Mouse (Mus musculus) lung, postnatal 4 days (tissue): ENCODE results near the gene Aprt.

Experiments used
- DNase-seq, 2 experiments: peaks; one replicate each; pipeline ENCODE4 v3.0.0; 2021

Aprt gene

DNA sequence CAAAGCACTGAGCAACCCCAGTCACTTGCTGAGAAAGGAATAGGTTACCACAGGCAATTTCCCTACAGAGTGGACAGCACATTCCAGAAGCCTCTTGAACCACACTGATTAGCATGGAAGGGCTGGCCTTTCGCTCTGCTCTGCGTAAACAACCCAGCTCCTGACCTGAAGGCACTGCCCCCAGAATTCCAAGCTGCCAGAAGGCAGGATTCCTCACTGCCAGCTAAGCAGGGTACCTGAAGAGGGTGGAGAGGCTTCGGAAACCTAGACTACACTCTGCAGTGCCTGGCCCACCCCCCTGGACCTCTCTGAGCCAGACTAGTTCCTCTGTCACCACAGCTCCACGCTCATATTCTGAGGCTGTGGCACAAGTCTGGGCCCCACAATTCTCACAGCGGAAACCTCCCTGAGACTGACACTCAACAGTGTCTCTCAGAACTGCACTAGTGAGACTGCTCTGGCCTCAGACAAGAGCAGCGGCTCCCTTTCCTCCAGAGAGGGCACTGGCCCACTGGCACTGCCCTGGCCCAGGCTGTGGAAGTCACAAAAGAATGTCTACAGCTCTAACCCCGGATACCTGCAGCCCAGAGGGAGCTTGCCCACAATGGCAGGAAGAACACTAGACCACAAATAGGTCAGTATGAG is 50.1 kb downstream of the Aprt start:
- DNase-seq = peak; percentile 57 to 82

DNA sequence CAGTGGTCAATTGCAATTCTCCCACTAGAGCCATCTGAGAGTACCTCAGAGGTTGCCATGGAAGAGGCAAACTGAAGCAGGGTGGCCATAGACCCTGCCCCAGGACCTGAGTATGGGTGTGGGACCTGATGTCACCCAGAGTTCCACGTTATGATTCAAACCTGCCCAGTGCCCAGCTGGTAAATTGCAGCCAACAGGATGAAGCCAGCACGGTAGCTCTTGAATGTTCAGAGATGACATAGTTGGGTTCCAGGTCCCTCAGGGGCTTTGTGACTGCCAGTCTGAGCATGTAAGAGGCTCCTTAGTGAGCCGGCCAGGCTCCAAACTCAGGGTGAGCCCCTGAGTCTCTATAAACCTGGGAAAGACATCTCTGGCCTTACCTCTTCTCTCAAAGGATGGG is 50.6 kb downstream of the Aprt start:
- DNase-seq = peak in 1 of 2 experiments; percentile 15

DNA sequence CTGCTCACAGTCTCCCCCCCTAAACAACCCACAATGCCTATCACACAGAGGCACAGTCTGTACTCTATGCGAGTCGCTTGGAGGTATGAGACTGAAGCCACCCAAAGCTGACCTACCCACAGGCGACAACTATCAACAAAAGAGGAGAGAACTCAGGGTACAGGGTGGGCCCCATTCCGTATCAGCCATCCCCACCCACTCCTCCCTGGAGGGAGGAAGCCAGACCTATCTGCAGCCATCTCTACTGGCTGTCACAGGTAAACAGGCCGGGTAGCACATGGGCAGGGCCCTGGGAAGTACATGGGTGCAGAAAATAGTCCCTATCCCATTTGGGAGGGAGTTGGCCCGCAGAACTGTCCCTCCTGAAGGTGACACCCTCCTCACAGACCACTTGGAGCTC is 51.7 kb downstream of the Aprt start:
- DNase-seq = no peak
